Mouse (Mus musculus) embryonic facial prominence, embryonic 13.5 days (tissue): ENCODE measurements around the gene Wipi2. TPM values are rescaled to one million over a fixed set of nuclear protein-coding genes. Genes with fewer than 3 reads are reported as not detected.

Experiments
- ATAC-seq: fragments of 200-750 bp; cut with Nextera tagmentation; 2 replicates; pipeline ENCODE4 v1.8.0; 2017; ENCODE audit warnings: low read depth; ENCODE audit not compliant: insufficient number of reproducible peaks, insufficient read depth, low FRiP score, low TSS enrichment
- H3K27ac ChIP-seq: fragments of 300-500 bp; sonication (generic); 2 replicates; pipeline ENCODE4 v1.5.1; 2015; ENCODE audit warnings: moderate library complexity, mild to moderate bottlenecking, inconsistent platforms
- H3K27me3 ChIP-seq: fragments of 300-500 bp; sonication (generic); 2 replicates; pipeline ENCODE4 v1.6.1; 2015; ENCODE audit warnings: mild to moderate bottlenecking, inconsistent platforms
- H3K36me3 ChIP-seq: fragments of 300-500 bp; sonication (generic); 2 replicates; pipeline ENCODE4 v1.6.1; 2015; ENCODE audit warnings: mild to moderate bottlenecking, inconsistent platforms
- H3K4me1 ChIP-seq: fragments of 300-500 bp; sonication (generic); 2 replicates; pipeline ENCODE4 v1.6.1; 2015; ENCODE audit warnings: inconsistent platforms
- H3K4me2 ChIP-seq: fragments of 300-500 bp; sonication (generic); 2 replicates; pipeline ENCODE4 v1.6.1; 2015; ENCODE audit warnings: moderate library complexity, mild to moderate bottlenecking, inconsistent platforms
- H3K4me3 ChIP-seq: fragments of 300-500 bp; sonication (generic); 2 replicates; pipeline ENCODE4 v1.5.1; 2015; ENCODE audit warnings: mild to moderate bottlenecking, inconsistent platforms
- H3K9ac ChIP-seq: fragments of 300-500 bp; sonication (generic); 2 replicates; pipeline ENCODE4 v1.6.1; 2015; ENCODE audit warnings: mild to moderate bottlenecking, inconsistent platforms
- H3K9me3 ChIP-seq: fragments of 300-500 bp; sonication (generic); 2 replicates; pipeline ENCODE4 v1.6.1; 2016; ENCODE audit warnings: inconsistent platforms
- WGBS: fragments of 180-500 bp; shearing (Covaris S2); methylation state at CpG from one replicate; pipeline ENCODE4 v1.1.7; 2015; ENCODE audit warnings: mixed read lengths; 5-methylcytosine and 5-hydroxymethylcytosine counted together
- polyA plus RNA-seq: library from polyadenylated mRNA; unstranded; fragments of >200 nt; fragmentation: Nextera tagmentation; extraction: Ambion mirVana; gene quantifications from 2 replicates; pipeline ENCODE4 v1.2.1, GENCODE M21; 2015

Wipi2 gene
- polyA plus RNA-seq, 1 experiment from 2014 or later = 50.2 TPM

- H3K27ac ChIP-seq = no peak overlapping the region
- H3K36me3 ChIP-seq = no peaks in the 10 kb centered on the region
- 0 out of 2 replicates have a peak, but pooled peaks cover 3% of the 10 kb centered on the region for H3K4me1 ChIP-seq
- H3K27me3 ChIP-seq = no peaks in the 10 kb centered on the region; the same call in 1 of the 2 replicates
- no peak overlapping the region for H3K4me2 ChIP-seq
- H3K9ac ChIP-seq = no peak overlapping the region
- H3K9me3 ChIP-seq = no peaks in the 10 kb centered on the region
- 12% methylated on average over 12 of the region's 12 CpGs for WGBS
- no peak for ATAC-seq
- H3K4me3 ChIP-seq = no peak overlapping the region
Observed at GRCm38 (mm10) chr5:142694627-142695340, 67.3 kb downstream of the Wipi2 start.

GRCm38 (mm10) chr5:142696258-142696657, 68.8 kb downstream of the Wipi2 start:
- Histone ChIP-seq H3K9me3 (no peaks in the 10 kb centered on the region), H3K27me3 (peaks cover 12% of the 10 kb centered on the region), H3K4me2 (no peak overlapping the region), H3K36me3 (no peaks in the 10 kb centered on the region), H3K27ac (no peak overlapping the region), H3K4me3 (no peak overlapping the region), H3K9ac (no peak overlapping the region), H3K4me1 (0 out of 2 replicates have a peak, but pooled peaks cover 5% of the 10 kb centered on the region)
- WGBS = 32% methylated on average over 6 of the region's 6 CpGs
- no peak for ATAC-seq

- peak; percentile 12; the same call in 1 of the 2 replicates for ATAC-seq
Observed at GRCm38 (mm10) chr5:142696865-142697264, 69.4 kb downstream of the Wipi2 start.

GRCm38 (mm10) chr5:142697742-142698141, 70.2 kb downstream of the Wipi2 start:
- Histone ChIP-seq H3K27ac (no peak overlapping the region), H3K4me2 (no peak overlapping the region), H3K9me3 (no peaks in the 10 kb centered on the region), H3K4me3 (no peak overlapping the region), H3K36me3 (no peaks in the 10 kb centered on the region), H3K4me1 (peaks cover 11% of the 10 kb centered on the region), H3K9ac (no peak overlapping the region), H3K27me3 (peaks cover 19% of the 10 kb centered on the region)
- WGBS = 51% methylated on average over 2 of the region's 2 CpGs
- ATAC-seq = no peak

More at GRCm38 (mm10) chr5:142696865-142697264, 69.4 kb downstream of the Wipi2 start:
- 54% methylated on average over 6 of the region's 6 CpGs for WGBS
- Histone ChIP-seq H3K9me3 (no peaks in the 10 kb centered on the region), H3K4me3 (no peak overlapping the region), H3K36me3 (no peaks in the 10 kb centered on the region), H3K27ac (no peak overlapping the region), H3K4me2 (no peak overlapping the region), H3K4me1 (peaks cover 6% of the 10 kb centered on the region; the same call in 1 of the 2 replicates), H3K27me3 (peaks cover 15% of the 10 kb centered on the region), H3K9ac (no peak overlapping the region)

- 0 out of 2 replicates have a peak, but pooled peaks have one; percentile 9 for ATAC-seq
- peak overlapping the region; percentile 95 for H3K4me2 ChIP-seq
- H3K27me3 ChIP-seq = peaks cover 24% of the 10 kb centered on the region
- H3K4me3 ChIP-seq = peak overlapping the region; percentile 63; the same call in 1 of the 2 replicates
- no peak overlapping the region for H3K9ac ChIP-seq
- H3K36me3 ChIP-seq = no peaks in the 10 kb centered on the region
- H3K4me1 ChIP-seq = peaks cover 13% of the 10 kb centered on the region
- WGBS = 7% methylated on average over 15 of the region's 15 CpGs
- H3K9me3 ChIP-seq = no peaks in the 10 kb centered on the region
- H3K27ac ChIP-seq = no peak overlapping the region
Observed at GRCm38 (mm10) chr5:142700842-142701589, 73.5 kb downstream of the Wipi2 start.

GRCm38 (mm10) chr5:142701651-142702510, 74.4 kb downstream of the Wipi2 start:
- Histone ChIP-seq H3K27ac (no peak overlapping the region), H3K4me1 (peaks cover 10% of the 10 kb centered on the region), H3K4me3 (peak overlapping the region; percentile 63), H3K9ac (peak overlapping the region; percentile 77), H3K9me3 (no peaks in the 10 kb centered on the region), H3K36me3 (no peaks in the 10 kb centered on the region), H3K27me3 (peaks cover 24% of the 10 kb centered on the region), H3K4me2 (peak overlapping the region; percentile 95)
- under 1% methylated on average over 55 of the region's 72 CpGs for WGBS
- peak; percentile 77 for ATAC-seq

- Histone ChIP-seq H3K4me2 (peak overlapping the region; percentile 95), H3K27ac (no peak overlapping the region), H3K36me3 (0 out of 2 replicates have a peak, but pooled peaks cover under 1% of the 10 kb centered on the region), H3K9me3 (no peaks in the 10 kb centered on the region), H3K27me3 (peaks cover 24% of the 10 kb centered on the region), H3K9ac (peak overlapping the region; percentile 77), H3K4me3 (peak overlapping the region; percentile 63), H3K4me1 (peaks cover 10% of the 10 kb centered on the region)
- WGBS = 20% methylated on average over 18 of the region's 18 CpGs
- ATAC-seq = 0 out of 2 replicates have a peak, but pooled peaks have one; percentile 3
Observed at GRCm38 (mm10) chr5:142702511-142703138, 75.1 kb downstream of the Wipi2 start.

- 86% methylated on average over 10 of the region's 10 CpGs for WGBS
- no peak overlapping the region for H3K9ac ChIP-seq
- H3K36me3 ChIP-seq = 0 out of 2 replicates have a peak, but pooled peaks cover 3% of the 10 kb centered on the region
- H3K9me3 ChIP-seq = no peaks in the 10 kb centered on the region
- H3K27ac ChIP-seq = no peak overlapping the region
- peaks cover 24% of the 10 kb centered on the region for H3K27me3 ChIP-seq
- H3K4me3 ChIP-seq = no peak overlapping the region
- no peak for ATAC-seq
- H3K4me1 ChIP-seq = peaks cover 10% of the 10 kb centered on the region
- no peak overlapping the region for H3K4me2 ChIP-seq
Observed at GRCm38 (mm10) chr5:142703569-142703968, 76.1 kb downstream of the Wipi2 start.

GRCm38 (mm10) chr5:142707709-142708108, 80.2 kb downstream of the Wipi2 start:
- peaks cover 2% of the 10 kb centered on the region for H3K4me1 ChIP-seq
- no peak overlapping the region for H3K9ac ChIP-seq
- H3K36me3 ChIP-seq = peaks cover 11% of the 10 kb centered on the region
- H3K4me3 ChIP-seq = no peak overlapping the region
- no peak overlapping the region for H3K4me2 ChIP-seq
- H3K9me3 ChIP-seq = no peaks in the 10 kb centered on the region
- H3K27me3 ChIP-seq = 0 out of 2 replicates have a peak, but pooled peaks cover 5% of the 10 kb centered on the region
- no peak overlapping the region for H3K27ac ChIP-seq
- no peak for ATAC-seq
- WGBS = 88% methylated on average over 5 of the region's 5 CpGs

GRCm38 (mm10) chr5:142709436-142709835, 81.9 kb downstream of the Wipi2 start:
- Histone ChIP-seq H3K4me3 (no peak overlapping the region), H3K27me3 (no peaks in the 10 kb centered on the region), H3K27ac (no peak overlapping the region), H3K4me1 (no peaks in the 10 kb centered on the region), H3K9me3 (no peaks in the 10 kb centered on the region), H3K36me3 (peaks cover 15% of the 10 kb centered on the region), H3K4me2 (no peak overlapping the region), H3K9ac (no peak overlapping the region)
- ATAC-seq = no peak
- 86% methylated on average over 7 of the region's 7 CpGs for WGBS
